Mouse (Mus musculus) ES-E14 (cell line): ENCODE data around the gene Cnot6.

Experiments
- ZC3H11A ChIP-seq: IDR thresholded peaks from 2 replicates; pipeline ENCODE4 v1.6.1; 2012; ENCODE audit warnings: low read depth, mild to moderate bottlenecking, inconsistent platforms, low read length, borderline replicate concordance
- ZNF384 ChIP-seq: IDR thresholded peaks from 2 replicates; pipeline ENCODE4 v1.6.1; 2012; ENCODE audit warnings: low read depth, low read length, inconsistent platforms

- TF ChIP-seq ZNF384 (no peak), ZC3H11A (no peak)
These were observed 28.1 kb downstream of the Cnot6 start for GRCm38 (mm10) chr11:49684237-49684973.
